Mouse (Mus musculus): ENCODE data around the gene Olfr608. TPM values are rescaled to one million over a fixed set of nuclear protein-coding genes. Genes with fewer than 3 reads are reported as not detected.
"Not testable (repeated sequence)": the region's sequence is repeated elsewhere in the genome, so short reads cannot be mapped to it uniquely, and the experiment has no call there.

Gene Olfr608
- not detected in 2 replicates for polyA plus RNA-seq (2012; ENCODE audit: insufficient read depth, low replicate concordance)

GRCm38 (mm10) chr7:103469577-103469976 lies at the start of gene Olfr608:
Gene Olfr608 (plus strand): TSS chr7:103469877.
- H3K4me1 ChIP-seq: no peaks in the 10 kb centered on the region
- no peak within 1 kb of the TSS for H3K4me3 ChIP-seq (replicated peaks)
- H3K9me3 ChIP-seq: no peaks in the 10 kb centered on the region
- TF ChIP-seq GATA1 (IDR thresholded peaks at IDR 0.05; ENCODE audit: borderline replicate concordance, low read length): no peak
- no peaks in the 10 kb centered on the region for H3K36me3 ChIP-seq (replicated peaks; ENCODE audit: low read length)
- no peaks in the 10 kb centered on the region for H3K27me3 ChIP-seq (replicated peaks)

GRCm38 (mm10) chr7:103445339-103445738 lies 24.3 kb upstream of the Olfr608 start, which contains the start of gene Olfr605:
Gene Olfr605 (minus strand): TSS chr7:103445439.
- TF ChIP-seq FLI1 (IDR thresholded peaks at IDR 0.05; ENCODE audit: low read length) (no peak), GATA1 (IDR thresholded peaks at IDR 0.05; ENCODE audit: borderline replicate concordance, low read length) (no peak)
- Histone ChIP-seq H3K36me3 (replicated peaks; ENCODE audit: low read length) (no peaks in the 10 kb centered on the region), H3K9me3 (peaks cover 5% of the 10 kb centered on the region; the same call in 1 of the 2 replicates), H3K4me3 (replicated peaks) (no peak within 1 kb of the TSS), H3K4me1 (no peaks in the 10 kb centered on the region), H3K27me3 (replicated peaks) (no peaks in the 10 kb centered on the region)

- Histone ChIP-seq H3K27me3 (replicated peaks) (no peaks in the 10 kb centered on the region), H3K4me3 (replicated peaks) (no peak within 1 kb of the TSS)
Observed at GRCm38 (mm10) chr7:103448746-103449145, 20.9 kb upstream of the Olfr608 start, which contains the start of gene Olfr606. Gene Olfr606 (plus strand): TSS chr7:103449046.

GRCm38 (mm10) chr7:103460590-103460989 lies 9.1 kb upstream of the Olfr608 start:
- no peak overlapping the region for H3K4me3 ChIP-seq (replicated peaks)
- no peaks in the 10 kb centered on the region for H3K27me3 ChIP-seq (replicated peaks)
- no peaks in the 10 kb centered on the region for H3K36me3 ChIP-seq (replicated peaks; ENCODE audit: low read length)
- H3K9me3 ChIP-seq: no peaks in the 10 kb centered on the region
- H3K4me1 ChIP-seq: no peaks in the 10 kb centered on the region
- no peak for TF ChIP-seq GATA1 (IDR thresholded peaks at IDR 0.05; ENCODE audit: borderline replicate concordance, low read length)
- no peak for TF ChIP-seq FLI1 (IDR thresholded peaks at IDR 0.05; ENCODE audit: low read length)

More at GRCm38 (mm10) chr7:103448746-103449145, 20.9 kb upstream of the Olfr608 start, which contains the start of gene Olfr606:
- Histone ChIP-seq H3K4me1 (no peaks in the 10 kb centered on the region), H3K9me3 (no peaks in the 10 kb centered on the region), H3K36me3 (replicated peaks; ENCODE audit: low read length) (no peaks in the 10 kb centered on the region)
- no peak for TF ChIP-seq FLI1 (IDR thresholded peaks at IDR 0.05; ENCODE audit: low read length)
- TF ChIP-seq GATA1 (IDR thresholded peaks at IDR 0.05; ENCODE audit: borderline replicate concordance, low read length): no peak

- H3K4me3 ChIP-seq (replicated peaks); H3K4me1 ChIP-seq; H3K27me3 ChIP-seq (replicated peaks); H3K36me3 ChIP-seq (replicated peaks; ENCODE audit: low read length); H3K9me3 ChIP-seq: not testable (repeated sequence)
Observed at GRCm38 (mm10) chr7:103477106-103477505, 7.4 kb downstream of the Olfr608 start.

- TF ChIP-seq GATA1 (IDR thresholded peaks at IDR 0.05; ENCODE audit: borderline replicate concordance, low read length) (no peak), FLI1 (IDR thresholded peaks at IDR 0.05; ENCODE audit: low read length) (no peak)
- H3K4me1 ChIP-seq: no peaks in the 10 kb centered on the region
Observed at GRCm38 (mm10) chr7:103497962-103498361, 28.3 kb downstream of the Olfr608 start, which contains the start of gene Olfr609. Gene Olfr609 (minus strand): TSS chr7:103498062.

GRCm38 (mm10) chr7:103512022-103512421 lies 42.3 kb downstream of the Olfr608 start, which contains the start of gene Olfr610:
Gene Olfr610 (minus strand): TSS chr7:103512122.
- Histone ChIP-seq H3K9me3 (no peaks in the 10 kb centered on the region), H3K27me3 (replicated peaks) (no peaks in the 10 kb centered on the region), H3K4me1 (no peaks in the 10 kb centered on the region), H3K36me3 (replicated peaks; ENCODE audit: low read length) (no peaks in the 10 kb centered on the region), H3K4me3 (replicated peaks) (no peak within 1 kb of the TSS)
- no peak for TF ChIP-seq FLI1 (IDR thresholded peaks at IDR 0.05; ENCODE audit: low read length)
- no peak for TF ChIP-seq GATA1 (IDR thresholded peaks at IDR 0.05; ENCODE audit: borderline replicate concordance, low read length)

More at GRCm38 (mm10) chr7:103497962-103498361, 28.3 kb downstream of the Olfr608 start, which contains the start of gene Olfr609:
- Histone ChIP-seq H3K4me3 (replicated peaks) (no peak within 1 kb of the TSS), H3K9me3 (no peaks in the 10 kb centered on the region), H3K27me3 (replicated peaks) (no peaks in the 10 kb centered on the region), H3K36me3 (replicated peaks; ENCODE audit: low read length) (no peaks in the 10 kb centered on the region)

- H3K9me3 ChIP-seq; H3K27me3 ChIP-seq (replicated peaks); H3K36me3 ChIP-seq (replicated peaks; ENCODE audit: low read length); H3K4me3 ChIP-seq (replicated peaks); H3K4me1 ChIP-seq: not testable (repeated sequence)
Observed at GRCm38 (mm10) chr7:103520746-103521145, 51.1 kb downstream of the Olfr608 start, which contains the start of gene Olfr611. Gene Olfr611 (minus strand): TSS chr7:103520846.

Other genes with a start within 250 kb of the Olfr608 start
- not detected in 2 replicates for gene Usp17ld, start 217.4 kb upstream of the Olfr608 start, polyA plus RNA-seq (2012; ENCODE audit: insufficient read depth, low replicate concordance)
- not detected in 2 replicates for gene Olfr596, start 164.2 kb upstream of the Olfr608 start, polyA plus RNA-seq (2012; ENCODE audit: insufficient read depth, low replicate concordance)
- gene Olfr597, start 153.6 kb upstream of the Olfr608 start, polyA plus RNA-seq (2012; ENCODE audit: insufficient read depth, low replicate concordance): not detected in 2 replicates
- gene Olfr598, start 146.3 kb upstream of the Olfr608 start, polyA plus RNA-seq (2012; ENCODE audit: insufficient read depth, low replicate concordance): not detected in 2 replicates
- gene Olfr599, start 134.0 kb upstream of the Olfr608 start, polyA plus RNA-seq (2012; ENCODE audit: insufficient read depth, low replicate concordance): not detected in 2 replicates
- 4.6 TPM in 1 of 2 replicates, not detected in the other for gene Olfr600, start 120.2 kb upstream of the Olfr608 start, polyA plus RNA-seq (2012; ENCODE audit: insufficient read depth, low replicate concordance)
- gene Olfr601, start 107.2 kb upstream of the Olfr608 start, polyA plus RNA-seq (2012; ENCODE audit: insufficient read depth, low replicate concordance): not detected in 2 replicates
- not detected in 2 replicates for gene Olfr603, start 83.7 kb upstream of the Olfr608 start, polyA plus RNA-seq (2012; ENCODE audit: insufficient read depth, low replicate concordance)
- gene Usp17lc, start 54.8 kb upstream of the Olfr608 start, polyA plus RNA-seq (2012; ENCODE audit: insufficient read depth, low replicate concordance): not detected in 2 replicates
- not detected in 2 replicates for gene Olfr605, start 24.4 kb upstream of the Olfr608 start, polyA plus RNA-seq (2012; ENCODE audit: insufficient read depth, low replicate concordance)
- gene Olfr606, start 20.8 kb upstream of the Olfr608 start, polyA plus RNA-seq (2012; ENCODE audit: insufficient read depth, low replicate concordance): not detected in 2 replicates
- gene Olfr607, start 5.7 kb upstream of the Olfr608 start, polyA plus RNA-seq (2012; ENCODE audit: insufficient read depth, low replicate concordance): not detected in 2 replicates
- not detected in 2 replicates for gene Olfr609, start 28.2 kb downstream of the Olfr608 start, polyA plus RNA-seq (2012; ENCODE audit: insufficient read depth, low replicate concordance)
- not detected in 2 replicates for gene Olfr610, start 42.2 kb downstream of the Olfr608 start, polyA plus RNA-seq (2012; ENCODE audit: insufficient read depth, low replicate concordance)
- not detected in 2 replicates for gene Olfr611, start 51.0 kb downstream of the Olfr608 start, polyA plus RNA-seq (2012; ENCODE audit: insufficient read depth, low replicate concordance)
- not detected in 2 replicates for gene Olfr612, start 72.8 kb downstream of the Olfr608 start, polyA plus RNA-seq (2012; ENCODE audit: insufficient read depth, low replicate concordance)
- gene Olfr613, start 78.2 kb downstream of the Olfr608 start, polyA plus RNA-seq (2012; ENCODE audit: insufficient read depth, low replicate concordance): not detected in 2 replicates
- gene Olfr615, start 86.2 kb downstream of the Olfr608 start, polyA plus RNA-seq (2012; ENCODE audit: insufficient read depth, low replicate concordance): not detected in 2 replicates
- not detected in 2 replicates for gene Olfr616, start 99.3 kb downstream of the Olfr608 start, polyA plus RNA-seq (2012; ENCODE audit: insufficient read depth, low replicate concordance)
- not detected in 2 replicates for gene Olfr617, start 103.2 kb downstream of the Olfr608 start, polyA plus RNA-seq (2012; ENCODE audit: insufficient read depth, low replicate concordance)
- not detected in 2 replicates for gene Olfr618, start 120.2 kb downstream of the Olfr608 start, polyA plus RNA-seq (2012; ENCODE audit: insufficient read depth, low replicate concordance)
- not detected in 2 replicates for gene Olfr619, start 130.7 kb downstream of the Olfr608 start, polyA plus RNA-seq (2012; ENCODE audit: insufficient read depth, low replicate concordance)
- not detected in 2 replicates for gene Olfr620, start 142.7 kb downstream of the Olfr608 start, polyA plus RNA-seq (2012; ENCODE audit: insufficient read depth, low replicate concordance)
- gene Olfr622, start 172.8 kb downstream of the Olfr608 start, polyA plus RNA-seq (2012; ENCODE audit: insufficient read depth, low replicate concordance): not detected in 2 replicates
- 0.41 TPM in 1 of 2 replicates, not detected in the other for gene Olfr623, start 193.8 kb downstream of the Olfr608 start, polyA plus RNA-seq (2012; ENCODE audit: insufficient read depth, low replicate concordance)
- gene Olfr624, start 201.3 kb downstream of the Olfr608 start, polyA plus RNA-seq (2012; ENCODE audit: insufficient read depth, low replicate concordance): not detected in 2 replicates
- not detected in 2 replicates for gene Olfr625-ps1, start 212.8 kb downstream of the Olfr608 start, polyA plus RNA-seq (2012; ENCODE audit: insufficient read depth, low replicate concordance)
- gene Olfr243, start 244.8 kb downstream of the Olfr608 start, polyA plus RNA-seq (2012; ENCODE audit: insufficient read depth, low replicate concordance): not detected in 2 replicates

Measured in megakaryocyte, embryonic 14.5 days (primary cell).